Mouse (Mus musculus): ENCODE measurements around the gene Mast1. TPM values are rescaled to one million over a fixed set of nuclear protein-coding genes. Genes with fewer than 3 reads are reported as not detected.

The Mast1 gene
- polyA plus RNA-seq, 1 experiment: not detected

GRCm38 (mm10) chr8:84884728-84885127 lies 52.4 kb downstream of the Mast1 start:
- H3ac ChIP-seq (ENCODE audit: control insufficient read depth, insufficient read length): no peak overlapping the region
- H3K4me3 ChIP-seq: no peak overlapping the region
- H3K27me3 ChIP-seq (ENCODE audit: control insufficient read depth, insufficient read depth, insufficient read length): no peaks in the 10 kb centered on the region
- no peaks in the 10 kb centered on the region for H3K36me3 ChIP-seq (ENCODE audit: control insufficient read depth, insufficient read depth)
- no peak overlapping the region for H3K4me2 ChIP-seq (ENCODE audit: low read depth)
- H3K79me2 ChIP-seq (ENCODE audit: control insufficient read depth, insufficient read depth): no peaks in the 10 kb centered on the region
- TF ChIP-seq SRF (IDR thresholded peaks at IDR 0.05; ENCODE audit: control insufficient read depth, insufficient read length, low read depth): no peak
- TF ChIP-seq MYOD1 (IDR thresholded peaks at IDR 0.05; ENCODE audit: control insufficient read depth in 1 of 3, insufficient read length in 2 of 3, low read depth in 2 of 3): peak in 2 of 3 experiments; percentile 75 to 82
- TF ChIP-seq MAX (IDR thresholded peaks at IDR 0.05; ENCODE audit: low read depth): no peak
- TF ChIP-seq TCF3 (IDR thresholded peaks at IDR 0.05; ENCODE audit: insufficient read length, low read depth): peak; percentile 43
- TF ChIP-seq TCF12 (IDR thresholded peaks at IDR 0.05; ENCODE audit: insufficient read depth, poor library complexity, severe bottlenecking): peak; percentile 34
- TF ChIP-seq REST (IDR thresholded peaks at IDR 0.05; ENCODE audit: insufficient read depth, insufficient read length): no peak
- TF ChIP-seq MYOG (IDR thresholded peaks at IDR 0.05; ENCODE audit: control insufficient read depth in 1 of 3, insufficient read depth in 1 of 3, insufficient read length in 2 of 3, low read depth in 2 of 3): peak; percentile 84 to 96 (median 85)

DNA sequence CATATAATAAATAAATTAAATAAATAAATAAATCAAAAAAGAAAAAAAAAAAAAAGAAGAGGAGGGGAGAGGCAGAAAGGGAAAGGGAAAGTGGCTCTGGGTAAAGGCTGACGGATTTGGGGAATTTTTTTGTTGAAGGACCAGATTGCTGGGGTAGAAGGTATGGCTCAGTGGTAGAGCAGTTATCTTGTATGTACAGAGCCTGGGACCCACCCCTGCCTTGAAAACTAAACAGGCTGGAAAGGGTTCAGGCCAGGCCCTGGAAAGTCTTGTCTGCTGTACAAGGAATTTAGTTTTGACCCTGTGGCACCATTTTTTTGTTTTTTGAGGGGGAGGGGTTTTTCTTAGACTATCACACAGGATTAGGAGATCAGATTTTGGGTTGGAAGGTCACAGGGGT lies 58.2 kb downstream of the Mast1 start:
- no peaks in the 10 kb centered on the region for H3K27me3 ChIP-seq (ENCODE audit: control insufficient read depth, insufficient read depth, insufficient read length)
- H3K4me2 ChIP-seq (ENCODE audit: low read depth): no peak overlapping the region
- H3K4me3 ChIP-seq: no peak overlapping the region
- H3K36me3 ChIP-seq (ENCODE audit: control insufficient read depth, insufficient read depth): no peaks in the 10 kb centered on the region
- TF ChIP-seq POLR2A (IDR thresholded peaks at IDR 0.05; ENCODE audit: insufficient read length, low read depth) (no peak), E2F4 (IDR thresholded peaks at IDR 0.05; ENCODE audit: insufficient read depth) (no peak), REST (IDR thresholded peaks at IDR 0.05; ENCODE audit: insufficient read depth, insufficient read length) (no peak)
- H3ac ChIP-seq (ENCODE audit: control insufficient read depth, insufficient read length): no peak overlapping the region
- H3K79me2 ChIP-seq (ENCODE audit: control insufficient read depth, insufficient read depth): no peaks in the 10 kb centered on the region

GRCm38 (mm10) chr8:84877297-84878035 lies 59.7 kb downstream of the Mast1 start:
- TF ChIP-seq TCF12 (IDR thresholded peaks at IDR 0.05; ENCODE audit: insufficient read depth, poor library complexity, severe bottlenecking): no peak
- TF ChIP-seq POLR2AphosphoS2 (IDR thresholded peaks at IDR 0.05; ENCODE audit: insufficient read length, low read depth): no peak
- no peak for TF ChIP-seq MAX (IDR thresholded peaks at IDR 0.05; ENCODE audit: low read depth)
- no peak for TF ChIP-seq CEBPB (IDR thresholded peaks at IDR 0.05; ENCODE audit: insufficient read depth, poor library complexity, severe bottlenecking)
- no peak for TF ChIP-seq SRF (IDR thresholded peaks at IDR 0.05; ENCODE audit: control insufficient read depth, insufficient read length, low read depth)
- TF ChIP-seq MYOD1 (IDR thresholded peaks at IDR 0.05; ENCODE audit: control insufficient read depth in 1 of 3, insufficient read length in 2 of 3, low read depth in 2 of 3): no peak
- no peak for TF ChIP-seq REST (IDR thresholded peaks at IDR 0.05; ENCODE audit: insufficient read depth, insufficient read length)
- TF ChIP-seq TCF3 (IDR thresholded peaks at IDR 0.05; ENCODE audit: insufficient read length, low read depth): no peak
- no peak for TF ChIP-seq POLR2A (IDR thresholded peaks at IDR 0.05; ENCODE audit: insufficient read length, low read depth)
- no peak for TF ChIP-seq USF1 (IDR thresholded peaks at IDR 0.05; ENCODE audit: low read depth)
- TF ChIP-seq MYOG (IDR thresholded peaks at IDR 0.05; ENCODE audit: control insufficient read depth in 1 of 3, insufficient read depth in 1 of 3, insufficient read length in 2 of 3, low read depth in 2 of 3): no peak
- no peaks in the 10 kb centered on the region for H3K36me3 ChIP-seq (ENCODE audit: control insufficient read depth, insufficient read depth)
- H3ac ChIP-seq (ENCODE audit: control insufficient read depth, insufficient read length): no peak overlapping the region
- no peaks in the 10 kb centered on the region for H3K27me3 ChIP-seq (ENCODE audit: control insufficient read depth, insufficient read depth, insufficient read length)
- no peak overlapping the region for H3K4me3 ChIP-seq
- no peaks in the 10 kb centered on the region for H3K79me2 ChIP-seq (ENCODE audit: control insufficient read depth, insufficient read depth)
- H3K4me2 ChIP-seq (ENCODE audit: low read depth): no peak overlapping the region

- TF ChIP-seq E2F4 (IDR thresholded peaks at IDR 0.05; ENCODE audit: insufficient read depth): no peak
- TF ChIP-seq MAX (IDR thresholded peaks at IDR 0.05; ENCODE audit: low read depth): no peak
- no peak for TF ChIP-seq USF1 (IDR thresholded peaks at IDR 0.05; ENCODE audit: low read depth)
- TF ChIP-seq MYOD1 (IDR thresholded peaks at IDR 0.05; ENCODE audit: control insufficient read depth in 1 of 3, insufficient read length in 2 of 3, low read depth in 2 of 3): no peak
- no peak for TF ChIP-seq POLR2A (IDR thresholded peaks at IDR 0.05; ENCODE audit: insufficient read length, low read depth)
- TF ChIP-seq MYOG (IDR thresholded peaks at IDR 0.05; ENCODE audit: control insufficient read depth in 1 of 3, insufficient read depth in 1 of 3, insufficient read length in 2 of 3, low read depth in 2 of 3): no peak
- TF ChIP-seq REST (IDR thresholded peaks at IDR 0.05; ENCODE audit: insufficient read depth, insufficient read length): no peak
- TF ChIP-seq CEBPB (IDR thresholded peaks at IDR 0.05; ENCODE audit: insufficient read depth, poor library complexity, severe bottlenecking): no peak
- no peak for TF ChIP-seq TCF12 (IDR thresholded peaks at IDR 0.05; ENCODE audit: insufficient read depth, poor library complexity, severe bottlenecking)
- TF ChIP-seq POLR2AphosphoS2 (IDR thresholded peaks at IDR 0.05; ENCODE audit: insufficient read length, low read depth): no peak
- no peak for TF ChIP-seq TCF3 (IDR thresholded peaks at IDR 0.05; ENCODE audit: insufficient read length, low read depth)
- no peak for TF ChIP-seq SRF (IDR thresholded peaks at IDR 0.05; ENCODE audit: control insufficient read depth, insufficient read length, low read depth)
- H3K4me3 ChIP-seq: no peak overlapping the region
- H3K4me2 ChIP-seq (ENCODE audit: low read depth): no peak overlapping the region
- H3ac ChIP-seq (ENCODE audit: control insufficient read depth, insufficient read length): no peak overlapping the region
- no peaks in the 10 kb centered on the region for H3K79me2 ChIP-seq (ENCODE audit: control insufficient read depth, insufficient read depth)
- H3K27me3 ChIP-seq (ENCODE audit: control insufficient read depth, insufficient read depth, insufficient read length): no peaks in the 10 kb centered on the region
- H3K36me3 ChIP-seq (ENCODE audit: control insufficient read depth, insufficient read depth): no peaks in the 10 kb centered on the region
Measured at GRCm38 (mm10) chr8:84874339-84874738, 62.8 kb downstream of the Mast1 start.

GRCm38 (mm10) chr8:84873016-84873415 lies 64.1 kb downstream of the Mast1 start:
- Histone ChIP-seq H3ac (ENCODE audit: control insufficient read depth, insufficient read length) (no peak overlapping the region), H3K79me2 (ENCODE audit: control insufficient read depth, insufficient read depth) (no peaks in the 10 kb centered on the region), H3K4me3 (no peak overlapping the region), H3K27me3 (ENCODE audit: control insufficient read depth, insufficient read depth, insufficient read length) (no peaks in the 10 kb centered on the region), H3K4me2 (ENCODE audit: low read depth) (no peak overlapping the region), H3K36me3 (ENCODE audit: control insufficient read depth, insufficient read depth) (no peaks in the 10 kb centered on the region)
- TF ChIP-seq TCF12 (IDR thresholded peaks at IDR 0.05; ENCODE audit: insufficient read depth, poor library complexity, severe bottlenecking): no peak
- TF ChIP-seq USF1 (IDR thresholded peaks at IDR 0.05; ENCODE audit: low read depth): no peak
- no peak for TF ChIP-seq POLR2A (IDR thresholded peaks at IDR 0.05; ENCODE audit: insufficient read length, low read depth)
- TF ChIP-seq MYOD1 (IDR thresholded peaks at IDR 0.05; ENCODE audit: control insufficient read depth in 1 of 3, insufficient read length in 2 of 3, low read depth in 2 of 3): no peak
- no peak for TF ChIP-seq E2F4 (IDR thresholded peaks at IDR 0.05; ENCODE audit: insufficient read depth)
- TF ChIP-seq MYOG (IDR thresholded peaks at IDR 0.05; ENCODE audit: control insufficient read depth in 1 of 3, insufficient read depth in 1 of 3, insufficient read length in 2 of 3, low read depth in 2 of 3): no peak
- no peak for TF ChIP-seq MAX (IDR thresholded peaks at IDR 0.05; ENCODE audit: low read depth)
- no peak for TF ChIP-seq REST (IDR thresholded peaks at IDR 0.05; ENCODE audit: insufficient read depth, insufficient read length)
- no peak for TF ChIP-seq POLR2AphosphoS2 (IDR thresholded peaks at IDR 0.05; ENCODE audit: insufficient read length, low read depth)
- no peak for TF ChIP-seq CEBPB (IDR thresholded peaks at IDR 0.05; ENCODE audit: insufficient read depth, poor library complexity, severe bottlenecking)
- TF ChIP-seq SRF (IDR thresholded peaks at IDR 0.05; ENCODE audit: control insufficient read depth, insufficient read length, low read depth): no peak
